Mouse (Mus musculus) thymus, adult 2 months (tissue): ENCODE measurements at regions not wholly inside any gene's neighbourhood (a gene's known extent, or its start where the extent isn't known, plus 50 kb on each side); places are given as distances from the start of the nearest gene placed in this dataset.
"Not testable (repeated sequence)": the region's sequence is repeated elsewhere in the genome, so short reads cannot be mapped to it uniquely, and the experiment has no call there.

ENCODE experiments used
- CTCF ChIP-seq: fragments of 200-500 bp; IDR thresholded peaks from 2 replicates; pipeline ENCODE4 v1.5.1; 2012; ENCODE audit warnings: mild to moderate bottlenecking, control low read depth, low read length, moderate library complexity, borderline replicate concordance; ENCODE audit not compliant: control insufficient read depth, poor library complexity, insufficient read depth; ENCODE audit errors: extremely low read depth
- POLR2A ChIP-seq: fragments of 200-500 bp; IDR thresholded peaks from 2 replicates; pipeline ENCODE4 v1.6.1; 2012; ENCODE audit warnings: mild to moderate bottlenecking, low read length, control low read depth, moderate library complexity; ENCODE audit not compliant: control insufficient read depth, poor library complexity, insufficient read depth; ENCODE audit errors: extremely low read depth

GRCm38 (mm10) chr8:20098121-20098520 is 194.9 kb downstream of the Gm31371 start:
- TF ChIP-seq CTCF, POLR2A: not testable (repeated sequence)
